8 mouse cellular contexts compared by ENCODE assay signal in genomic region chr13:13784420-13784936, GRCm38 (mm10). TPM values are rescaled to one million over a fixed set of nuclear protein-coding genes. Genes with fewer than 3 reads are reported as not detected.
DNase-seq lines count a peak whose midpoint lies in the region; ATAC-seq and TF ChIP-seq lines count a peak whose summit lies in the region.

No protein-coding gene starts in this region.

- H3K9ac ChIP-seq in hindbrain, embryonic 16.5 days (ENCODE audit: low read depth, low read length), result peak overlapping the region; percentile 77

- H3K9me3 ChIP-seq in hindbrain, embryonic 16.5 days (ENCODE audit: control insufficient read depth, low read length), result no peaks in the 10 kb centered on the region

- 3% methylated on average over 53 of the region's 59 CpGs for WGBS in spleen, adult 2 months
- under 1% methylated on average over 48 of the region's 59 CpGs for WGBS in hindbrain, embryonic 16.5 days

- no peak overlapping the region for H3K27ac ChIP-seq in spleen, adult 2 months (ENCODE audit: insufficient read depth, low read length)
- H3K27ac ChIP-seq in hindbrain, embryonic 16.5 days (ENCODE audit: low read depth, low read length), result peak overlapping the region; percentile 78

- peaks cover 11% of the 10 kb centered on the region for H3K27me3 ChIP-seq in spleen, adult 2 months (ENCODE audit: control insufficient read depth, insufficient read depth, low read length)
- H3K27me3 ChIP-seq in hindbrain, embryonic 16.5 days (replicated peaks; ENCODE audit: control insufficient read depth, insufficient read depth, low read length), result 0 out of 2 replicates have a peak, but pooled peaks cover 4% of the 10 kb centered on the region

- peak overlapping the region; percentile 36; the same call in 1 of the 2 replicates for H3K4me3 ChIP-seq in spleen, adult 2 months (ENCODE audit: extremely low read depth, insufficient read depth, insufficient read length)
- H3K4me3 ChIP-seq in hindbrain, embryonic 16.5 days (ENCODE audit: low read length), result peak overlapping the region; percentile 66

- no peaks in the 10 kb centered on the region for H3K36me3 ChIP-seq in spleen, adult 2 months (ENCODE audit: control insufficient read depth, insufficient read depth, low read length)
- H3K36me3 ChIP-seq in hindbrain, embryonic 16.5 days (ENCODE audit: control insufficient read depth, insufficient read depth, low read length), result no peaks in the 10 kb centered on the region

- H3K4me1 ChIP-seq in spleen, adult 2 months (ENCODE audit: control insufficient read depth, insufficient read depth, insufficient read length), result peaks cover 11% of the 10 kb centered on the region
- peaks cover 14% of the 10 kb centered on the region for H3K4me1 ChIP-seq in hindbrain, embryonic 16.5 days (ENCODE audit: control insufficient read depth, insufficient read depth, low read depth, low read length)

- TF ChIP-seq POLR2A in spleen, adult 2 months (IDR thresholded peaks at IDR 0.05; ENCODE audit: low read depth, low read length), result no peak

- DNase-seq in cerebellum, postnatal 14 days, result peak; percentile 12 to 16
- no peak for DNase-seq in spleen, adult 2 months (ENCODE audit: low read depth in 1 of 2, low spot score in 2 of 2)
- no peak for DNase-seq in spleen, postnatal 36 days (ENCODE audit: low spot score in 2 of 2)
- peak; percentile 39 for DNase-seq in neural tube, embryonic 10.5 days (ENCODE audit: extremely low spot score, low spot score)

- ATAC-seq in cerebellum, adult (ENCODE audit: insufficient number of reproducible peaks, low FRiP score, low TSS enrichment), result no peak
- peak; percentile 74 for ATAC-seq in hindbrain, embryonic 16.5 days
- no peak for ATAC-seq in erythroblast, adult 5-6 weeks (replicated peaks; ENCODE audit: low FRiP score, poor library complexity, severe bottlenecking)
- ATAC-seq in CD4-positive, CD25-positive, alpha-beta regulatory T cell, adult 4 months, result no peak

- no peak for TF ChIP-seq CTCF in spleen, adult 2 months (IDR thresholded peaks at IDR 0.05; ENCODE audit: extremely low read depth, insufficient read depth, insufficient read length, insufficient replicate concordance)

- H3K4me2 ChIP-seq in hindbrain, embryonic 16.5 days (ENCODE audit: low read length), result peak overlapping the region; percentile 85

RNA-seq across cellular contexts. Expression of gene Gng4, which starts 0.6 kb away (rescaled TPM):
- 0.04 TPM in 1 of 2 replicates, not detected in the other for polyA plus RNA-seq in spleen, adult 2 months (2012; rRNA removed)
- polyA plus RNA-seq in hindbrain, embryonic 16.5 days (2015; fragmentation: Nextera tagmentation; extraction: Ambion mirVana), result 105 and 106 TPM in 2 replicates
- not detected in 2 replicates for total RNA-seq in erythroblast, adult 5-6 weeks (2015; ENCODE audit: low replicate concordance)
- total RNA-seq in erythroblast, adult 5-6 weeks (2017; ENCODE audit: low replicate concordance), result not detected in 2 replicates
- polyA plus RNA-seq in CD4-positive, CD25-positive, alpha-beta regulatory T cell, adult 4 months (2017; shearing (Covaris generic)), result under 1 TPM in 1 of 2 experiments, not detected in 1; 0.39 TPM

Comparison
In these comparisons a context has a peak if more than half of its experiments do, and no peak if none do; other contexts are left out.
1. DNase-seq: peak in cerebellum, postnatal 14 days (2 of 2) and neural tube, embryonic 10.5 days (single experiment); none in spleen, adult 2 months (0 of 2) and spleen, postnatal 36 days (0 of 2).
2. RNA of gene Gng4, which starts 0.6 kb away (polyA plus RNA-seq): 105 to 106 TPM in hindbrain, embryonic 16.5 days; 0.39 TPM in CD4-positive, CD25-positive, alpha-beta regulatory T cell, adult 4 months and 0.04 TPM in spleen, adult 2 months; every median in the first group is over 10 times any median in the second.